Mouse (Mus musculus) liver, postnatal 0 days (tissue): Measurements from ENCODE around the gene Fam57b.

Experiments used
- CTCF ChIP-seq: sonication (generic); IDR thresholded peaks from 2 replicates; pipeline ENCODE4 v1.5.1; 2016; ENCODE audit warnings: antibody characterized with exemption, low read depth
- EP300 ChIP-seq: IDR thresholded peaks from 2 replicates; pipeline ENCODE4 v1.6.1; 2016; ENCODE audit warnings: antibody characterized with exemption, low read depth, mild to moderate bottlenecking

GRCm38 (mm10) chr7:126825403-126825802 is 27.9 kb downstream of the Fam57b start:
- TF ChIP-seq CTCF: no peak
- TF ChIP-seq EP300: no peak
